Mouse (Mus musculus) spleen, postnatal 4 days (tissue): ENCODE data around the gene Ccdc146.

ENCODE experiments used
- DNase-seq, 2 experiments: peaks; one replicate each; pipeline ENCODE4 v3.0.0; 2022; ENCODE audit warnings: low spot score in 2 of 2

Ccdc146 gene

GRCm38 (mm10) chr5:21264352-21265021 is 160.0 kb downstream of the Ccdc146 start:
- DNase-seq, result no peak

DNA sequence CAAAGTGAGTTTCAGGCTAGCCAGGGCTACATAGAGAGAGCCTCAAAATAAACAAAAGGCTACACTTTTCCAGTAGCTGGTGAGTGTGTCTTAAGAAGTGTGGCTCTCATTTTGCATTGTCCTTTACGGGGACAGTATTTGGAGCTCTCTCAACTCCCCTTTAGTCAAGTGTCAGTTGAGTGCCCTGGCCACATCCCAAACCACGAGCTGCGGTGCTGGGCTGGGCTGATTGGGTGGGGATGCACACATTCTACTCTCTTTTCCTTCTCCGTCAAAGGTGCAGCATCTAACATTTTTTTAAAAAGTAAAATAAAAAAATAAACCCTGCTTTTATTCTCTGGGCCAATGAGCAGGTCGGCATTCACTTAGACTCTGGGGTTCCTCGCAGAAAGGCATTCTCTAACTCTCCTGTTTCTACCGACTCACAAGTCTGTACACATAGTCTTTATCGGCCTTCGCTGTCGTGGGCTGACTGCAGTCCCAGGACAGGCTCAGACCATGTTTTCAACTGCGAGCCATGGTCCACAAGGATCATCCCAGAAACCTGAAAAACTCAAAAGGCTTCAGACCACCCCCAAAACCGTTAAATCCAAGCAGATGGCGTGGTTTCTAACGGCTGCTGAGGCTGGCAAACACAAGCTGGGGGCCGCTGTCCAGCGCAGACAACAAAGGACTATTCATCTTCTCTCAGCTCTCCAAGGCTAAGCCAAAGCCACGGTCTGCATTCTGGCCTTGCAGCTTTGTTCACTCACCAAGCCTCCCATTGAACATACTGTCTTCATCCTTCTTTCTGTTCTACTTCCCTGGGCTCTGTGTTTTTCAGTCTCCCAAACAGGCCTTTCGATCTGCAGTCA is 161.0 kb downstream of the Ccdc146 start:
- DNase-seq, result no peak

- DNase-seq, result no peak
Observed at GRCm38 (mm10) chr5:21261202-21261844, 163.2 kb downstream of the Ccdc146 start.

- DNase-seq, result no peak
Observed at GRCm38 (mm10) chr5:21260746-21261145, 163.7 kb downstream of the Ccdc146 start.

GRCm38 (mm10) chr5:21257806-21258205 is 166.7 kb downstream of the Ccdc146 start:
- DNase-seq, result no peak

- DNase-seq, result no peak
Observed at GRCm38 (mm10) chr5:21257126-21257525, 167.4 kb downstream of the Ccdc146 start.

GRCm38 (mm10) chr5:21255551-21256132 is 168.8 kb downstream of the Ccdc146 start:
- peak; percentile 53 to 73 for DNase-seq

DNA sequence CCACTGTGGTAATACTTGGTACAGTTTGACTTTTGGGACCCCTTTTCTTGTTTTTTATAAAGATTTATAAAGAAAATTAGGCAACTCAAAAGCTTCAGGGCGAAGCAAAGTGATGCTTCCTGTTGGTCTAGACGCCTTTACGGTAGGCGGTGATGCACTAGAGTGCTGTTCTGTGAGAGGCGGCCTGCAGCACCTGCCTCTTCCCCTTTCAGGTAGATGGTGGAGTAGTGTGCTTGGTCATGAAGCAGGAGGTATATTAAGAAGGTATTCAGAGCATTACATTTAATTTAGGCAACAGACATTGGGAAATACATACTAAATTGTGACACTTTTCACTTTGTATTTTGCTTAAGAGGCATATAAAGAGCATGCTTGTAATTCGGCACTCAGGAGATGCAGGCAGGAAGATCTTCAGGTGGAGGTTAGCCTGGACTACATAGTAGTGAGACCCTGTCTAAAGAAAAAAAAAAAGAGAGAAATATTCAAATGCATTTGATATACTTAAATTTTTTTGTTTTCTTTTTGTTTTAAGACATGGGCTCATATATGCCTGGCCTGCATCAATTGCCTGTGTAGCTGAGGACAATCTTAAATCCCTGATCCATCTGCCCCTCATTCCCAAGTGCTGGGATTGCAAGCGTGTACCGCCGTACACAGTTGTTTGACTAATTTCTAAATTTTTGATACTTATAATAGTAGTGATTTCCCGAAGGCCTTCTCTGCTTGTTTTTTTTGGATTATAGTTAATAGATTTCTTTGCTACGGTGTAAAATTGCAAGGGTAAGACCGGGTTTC is 169.5 kb downstream of the Ccdc146 start:
- no peak for DNase-seq

- peak in 1 of 2 experiments; percentile 58 for DNase-seq
Observed at GRCm38 (mm10) chr5:21248834-21249233, 175.6 kb downstream of the Ccdc146 start.

- DNase-seq, result peak in 1 of 2 experiments; percentile 51
Observed at GRCm38 (mm10) chr5:21247916-21248315, 176.6 kb downstream of the Ccdc146 start.

DNA sequence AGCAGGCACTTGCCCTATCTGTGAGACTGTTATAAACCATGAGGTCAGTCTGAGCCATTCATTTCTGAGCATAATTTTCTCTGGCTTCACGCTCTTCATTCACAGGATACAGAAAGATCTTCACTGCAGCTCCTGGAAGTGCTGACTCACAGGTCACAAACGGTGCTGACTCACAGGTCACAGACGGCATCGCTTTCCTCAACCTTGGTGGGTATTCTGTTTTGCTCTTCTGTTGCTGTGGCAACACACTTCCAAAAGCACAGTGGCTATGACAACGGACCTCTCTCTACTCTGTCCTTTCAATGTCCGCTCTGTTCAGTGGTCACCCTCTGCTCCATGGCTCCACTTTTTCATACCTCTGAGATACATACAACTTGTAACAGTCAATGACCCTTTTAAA is 177.7 kb downstream of the Ccdc146 start:
- peak in 1 of 2 experiments; percentile 34 for DNase-seq

GRCm38 (mm10) chr5:21245241-21245640 is 179.2 kb downstream of the Ccdc146 start:
- no peak for DNase-seq

GRCm38 (mm10) chr5:21244575-21244974 is 179.9 kb downstream of the Ccdc146 start:
- DNase-seq, result no peak
